Mouse (Mus musculus) Patski (cell line): ENCODE measurements at regions not wholly inside any gene's neighbourhood (a gene's known extent, or its start where the extent isn't known, plus 50 kb on each side); places are given as distances from the start of the nearest gene placed in this dataset.

Experiments used
- ATAC-seq: fragments of 100-300 bp; one replicate; pipeline ENCODE4 v1.8.0; 2021
- CTCF ChIA-PET: fragments of 350-600 bp; sonication (Branson Sonifier 250); formaldehyde crosslinking; loops from one replicate; lab custom pipeline; 2022; ENCODE audit warnings: inconsistent platforms; lab: Charles Lee
- POLR2A ChIA-PET: fragments of 350-600 bp; sonication (Branson Sonifier 250); formaldehyde crosslinking; loops from one replicate; lab custom pipeline; 2022; ENCODE audit warnings: antibody characterized with exemption, inconsistent platforms; lab: Charles Lee
- DNase-seq: peaks from one replicate; pipeline ENCODE4 v3.0.0-alpha.2; 2011; ENCODE audit warnings: low read depth, low spot score
- H3K27me3 ChIP-seq: fragments of 371-371 bp; one replicate; pipeline ENCODE4 v1.5.1; 2021
- CTCF ChIP-seq: fragments of 100-300 bp; IDR thresholded peaks from one replicate; pipeline ENCODE4 v1.5.1; 2021
- in situ Hi-C: fragments of 300-500 bp; cut with MboI; formaldehyde crosslinking; loops from 3 replicates; pipeline ENCODE4 v1.11.1; 2018; ENCODE audit warnings: low pct_unique_long_range_greater_than_20kb, mixed read lengths

- in situ Hi-C loops = no loop called here
- POLR2A ChIA-PET = no interaction called here
Observed at GRCm38 (mm10) chr3:21864391-21864790, 212.1 kb upstream of the Tbl1xr1 start.

GRCm38 (mm10) chr3:21865856-21866255 lies 210.6 kb upstream of the Tbl1xr1 start:
- ChIA-PET POLR2A (interaction anchor here (0.6 kb wide), 1 partner anchor 148 kb away, joined by 3 read pairs; no protein-coding TSS in a partner anchor), CTCF (interaction anchor here (1.2 kb wide), 3 partner anchors 15 to 425 kb away, joined by 3 to 4 read pairs (median 3); no protein-coding TSS in a partner anchor)
- no peaks in the 10 kb centered on the region for H3K27me3 ChIP-seq
- ATAC-seq = no peak
- in situ Hi-C loops = no loop called here
- no peak for TF ChIP-seq CTCF
- DNase-seq = no peak

More at GRCm38 (mm10) chr3:21864391-21864790, 212.1 kb upstream of the Tbl1xr1 start:
- TF ChIP-seq CTCF = no peak
- CTCF ChIA-PET = interaction anchor here (1.2 to 2.3 kb wide), 2 partner anchors 12 to 17 kb away, joined by 4 to 7 read pairs; no protein-coding TSS in a partner anchor
- H3K27me3 ChIP-seq = no peaks in the 10 kb centered on the region
- no peak for DNase-seq
- ATAC-seq = no peak

GRCm38 (mm10) chr3:21878396-21878795 lies 198.1 kb upstream of the Tbl1xr1 start:
- peaks cover 3% of the 10 kb centered on the region for H3K27me3 ChIP-seq

DNA sequence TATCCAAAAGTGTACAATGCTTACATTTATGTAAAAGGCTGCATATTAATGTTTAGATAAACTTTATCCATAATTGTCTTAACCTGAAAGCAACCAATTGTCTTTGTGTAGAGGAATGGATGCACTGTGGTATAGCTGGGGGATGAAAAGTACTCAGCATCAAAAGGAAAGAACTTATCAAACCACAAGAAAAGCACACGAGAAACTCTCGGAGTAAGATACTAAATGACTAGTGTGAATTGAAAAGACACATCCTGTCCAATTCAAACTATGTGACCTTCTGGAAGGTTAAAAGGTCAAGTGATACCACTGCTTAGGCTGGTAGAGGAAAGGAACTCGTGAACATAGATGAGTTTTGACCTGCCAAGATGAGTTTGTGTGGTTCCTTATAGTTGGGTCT lies 192.2 kb upstream of the Tbl1xr1 start:
- TF ChIP-seq CTCF = no peak
- ChIA-PET POLR2A (no interaction called here), CTCF (interaction anchor here (1.3 to 1.5 kb wide), 3 partner anchors 8 to 18 kb away, joined by 3 to 4 read pairs (median 3); no protein-coding TSS in a partner anchor)
- in situ Hi-C loops = no loop called here
- DNase-seq (no peak), ATAC-seq (no peak)
- H3K27me3 ChIP-seq = peaks cover 3% of the 10 kb centered on the region

More at GRCm38 (mm10) chr3:21878396-21878795, 198.1 kb upstream of the Tbl1xr1 start:
- no peak for TF ChIP-seq CTCF
- in situ Hi-C loops = no loop called here
- no peak for DNase-seq
- no peak for ATAC-seq
- ChIA-PET POLR2A (no interaction called here), CTCF (interaction anchor here (1.1 to 2.1 kb wide), 3 partner anchors 10 to 48 kb away, joined by 3 to 5 read pairs (median 3); no protein-coding TSS in a partner anchor)

DNA sequence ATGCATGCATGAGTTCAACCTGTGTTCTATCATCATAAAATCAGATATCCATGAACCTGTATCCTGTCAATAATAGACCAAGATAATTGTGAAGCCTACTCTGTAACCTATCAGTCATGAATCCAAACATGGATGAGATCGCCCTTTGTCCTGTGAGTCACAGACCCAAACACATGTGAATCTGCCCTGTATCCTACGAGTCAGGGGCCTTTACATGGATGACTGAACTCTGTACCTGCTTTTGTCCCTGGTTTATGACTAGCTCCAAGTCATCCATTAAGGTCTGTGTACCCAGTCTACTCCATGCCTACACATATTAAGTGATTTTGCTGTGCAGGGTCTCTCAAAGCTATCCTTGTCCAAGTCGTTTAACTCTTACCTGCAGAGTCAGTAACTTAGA lies 187.7 kb upstream of the Tbl1xr1 start:
- in situ Hi-C loops = no loop called here
- no peak for TF ChIP-seq CTCF
- ATAC-seq (no peak), DNase-seq (no peak)
- ChIA-PET POLR2A (no interaction called here), CTCF (interaction anchor here (1.0 kb wide), 1 partner anchor 202 kb away, joined by 4 read pairs; no protein-coding TSS in a partner anchor)
- no peaks in the 10 kb centered on the region for H3K27me3 ChIP-seq

GRCm38 (mm10) chr3:21891819-21892480 lies 184.5 kb upstream of the Tbl1xr1 start:
- in situ Hi-C loops = no loop called here
- TF ChIP-seq CTCF = no peak
- DNase-seq (no peak), ATAC-seq (no peak)
- H3K27me3 ChIP-seq = no peaks in the 10 kb centered on the region
- ChIA-PET CTCF (interaction anchor here (1.1 to 1.8 kb wide), 2 partner anchors 14 to 41 kb away, joined by 3 to 5 read pairs; no protein-coding TSS in a partner anchor), POLR2A (no interaction called here)

GRCm38 (mm10) chr3:21892864-21893404 lies 183.5 kb upstream of the Tbl1xr1 start:
- TF ChIP-seq CTCF = no peak
- H3K27me3 ChIP-seq = no peaks in the 10 kb centered on the region
- in situ Hi-C loops = no loop called here
- ChIA-PET POLR2A (no interaction called here), CTCF (interaction anchor here (0.8 to 1.8 kb wide), 6 partner anchors 9 to 93 kb away, joined by 3 to 6 read pairs (median 4); no protein-coding TSS in a partner anchor)
- ATAC-seq (no peak), DNase-seq (no peak)

GRCm38 (mm10) chr3:21895551-21895950 lies 180.9 kb upstream of the Tbl1xr1 start:
- no peak for DNase-seq

GRCm38 (mm10) chr3:21898241-21898640 lies 178.2 kb upstream of the Tbl1xr1 start:
- POLR2A ChIA-PET = interaction anchor here (0.7 kb wide), 1 partner anchor 272 kb away, joined by 4 read pairs; no protein-coding TSS in a partner anchor
- H3K27me3 ChIP-seq = no peaks in the 10 kb centered on the region
- in situ Hi-C loops = no loop called here
- CTCF ChIA-PET = interaction anchor here (0.7 to 1.1 kb wide), 3 partner anchors 18 to 259 kb away, joined by 3 to 4 read pairs (median 4); no protein-coding TSS in a partner anchor
- TF ChIP-seq CTCF = no peak
- no peak for DNase-seq
- ATAC-seq = no peak

More at GRCm38 (mm10) chr3:21895551-21895950, 180.9 kb upstream of the Tbl1xr1 start:
- CTCF ChIA-PET = no interaction called here
- POLR2A ChIA-PET = no interaction called here
- in situ Hi-C loops = no loop called here
- ATAC-seq = peak; percentile 40
- no peaks in the 10 kb centered on the region for H3K27me3 ChIP-seq
- TF ChIP-seq CTCF = no peak

DNA sequence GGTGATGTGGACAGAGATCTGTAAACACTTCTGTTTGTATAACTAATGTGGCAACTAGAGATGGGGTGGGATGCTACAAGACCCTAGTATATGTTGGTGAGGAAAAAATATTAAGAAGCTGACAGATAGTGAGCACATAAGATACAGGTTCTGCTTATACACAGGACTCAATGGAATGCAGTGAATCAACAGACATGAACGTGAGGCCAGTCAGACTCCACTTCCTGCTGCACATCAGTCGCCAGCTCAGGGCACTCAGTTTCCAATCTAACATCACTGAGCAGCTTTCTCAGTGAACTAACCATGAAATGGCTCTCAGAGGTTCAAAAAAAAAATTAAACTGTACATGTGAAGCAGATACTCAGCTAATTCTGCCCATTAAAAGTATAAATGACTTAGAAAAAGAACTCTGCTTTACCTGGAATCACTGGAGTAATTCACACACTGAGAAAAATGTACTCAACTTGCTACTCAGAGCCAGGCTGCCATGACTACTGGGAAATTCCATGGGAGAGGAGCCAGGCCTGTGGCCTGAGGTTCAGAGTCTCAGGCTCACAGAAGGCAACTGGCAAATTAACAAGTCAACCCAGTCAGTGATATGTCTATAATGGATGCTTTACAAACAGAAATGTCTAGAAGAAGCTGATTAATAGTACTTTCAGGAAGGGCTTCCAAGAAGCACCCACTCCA lies 170.9 kb upstream of the Tbl1xr1 start:
- ATAC-seq (peak; percentile 64), DNase-seq (peak; percentile 56)
- H3K27me3 ChIP-seq = no peaks in the 10 kb centered on the region
- in situ Hi-C loops = no loop called here
- no peak for TF ChIP-seq CTCF
- CTCF ChIA-PET = interaction anchor here (1.1 to 1.9 kb wide), 4 partner anchors 13 to 85 kb away, joined by 3 to 6 read pairs (median 4); no protein-coding TSS in a partner anchor
- POLR2A ChIA-PET = interaction anchor here (1.0 kb wide), 1 partner anchor 239 kb away, joined by 3 read pairs; no protein-coding TSS in a partner anchor
